Mouse (Mus musculus): Measurements from ENCODE around the gene Hps4. TPM values are rescaled to one million over a fixed set of nuclear protein-coding genes. Genes with fewer than 3 reads are reported as not detected.
"Not testable (repeated sequence)": the region's sequence is repeated elsewhere in the genome, so short reads cannot be mapped to it uniquely, and the experiment has no call there.

Hps4 gene
- polyA plus RNA-seq, 1 experiment from 2014 or later: 18.5 TPM

DNA sequence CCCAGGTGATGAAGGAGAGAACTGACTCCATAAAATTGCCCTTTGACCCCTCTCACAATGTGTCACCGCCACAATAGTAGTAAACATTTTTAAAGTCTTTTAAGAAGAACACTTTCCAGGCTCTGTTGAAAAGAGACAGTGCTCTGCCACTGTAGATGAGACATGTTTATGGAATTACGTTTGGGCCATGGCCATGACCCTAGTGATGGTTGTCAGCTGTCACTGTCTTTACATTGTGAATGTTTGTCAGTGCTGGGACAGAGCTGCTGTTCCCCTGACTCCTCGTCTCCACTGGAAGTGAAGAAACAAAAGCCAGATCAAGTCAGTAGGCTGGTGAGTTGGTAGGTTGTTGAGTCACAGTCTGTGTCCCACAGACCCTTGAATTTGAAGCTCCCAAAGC is 59.6 kb downstream of the Hps4 start:
- peaks cover 3 to 9% of the 10 kb centered on the region in 2 experiments for H3K4me1 ChIP-seq (ENCODE audit: control insufficient read depth in 2 of 2, insufficient read depth in 2 of 2, low read length in 2 of 2)
- no peak overlapping the region for H3K27ac ChIP-seq (replicated peaks in 1 of 2; ENCODE audit: control insufficient read depth in 1 of 2, insufficient read depth in 1 of 2, low read depth in 2 of 2, low read length in 2 of 2)
- no peak overlapping the region for H3K4me2 ChIP-seq (ENCODE audit: low read length)
- ATAC-seq (ENCODE audit: insufficient number of reproducible peaks, insufficient read depth, low FRiP score, low read depth): no peak
- no peak overlapping the region for H3K9ac ChIP-seq (ENCODE audit: low read length)
- 53% methylated on average over 3 of the region's 3 CpGs for WGBS
- no peak overlapping the region for H3K4me3 ChIP-seq (ENCODE audit: control insufficient read depth in 1 of 2, insufficient read depth in 1 of 2, low read depth in 1 of 2, low read length in 2 of 2)
- H3K36me3 ChIP-seq (ENCODE audit: control insufficient read depth, insufficient read depth, low read length): no peaks in the 10 kb centered on the region
- no peaks in the 10 kb centered on the region for H3K9me3 ChIP-seq (ENCODE audit: control insufficient read depth, low read length)
- 0 out of 2 replicates have a peak, but pooled peaks cover 14% of the 10 kb centered on the region for H3K27me3 ChIP-seq (ENCODE audit: control insufficient read depth, insufficient read depth, low read length)

DNA sequence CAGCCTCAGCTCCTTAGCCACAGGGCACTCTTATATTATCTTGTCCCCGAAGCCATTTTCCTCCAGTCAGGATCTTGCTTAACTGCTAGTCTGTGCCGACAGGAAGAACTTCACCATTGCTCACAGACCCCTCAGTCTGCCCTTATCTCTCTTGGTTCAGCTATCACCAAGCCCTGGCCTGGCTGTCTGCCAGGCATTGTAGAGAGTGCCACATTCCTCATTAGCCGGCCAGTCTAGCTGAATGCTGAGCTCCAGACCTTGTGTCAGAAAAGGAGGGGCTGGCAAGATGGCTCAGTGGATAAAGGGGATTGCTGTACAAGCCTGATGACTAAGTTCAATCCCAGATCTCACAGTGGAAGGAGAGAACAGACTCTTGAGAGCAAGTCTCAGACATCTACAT is 63.1 kb downstream of the Hps4 start:
- no peak overlapping the region for H3K4me2 ChIP-seq (ENCODE audit: low read length)
- no peak overlapping the region for H3K27ac ChIP-seq (replicated peaks in 1 of 2; ENCODE audit: control insufficient read depth in 1 of 2, insufficient read depth in 1 of 2, low read depth in 2 of 2, low read length in 2 of 2)
- 6% methylated on average over 3 of the region's 3 CpGs for WGBS
- H3K4me3 ChIP-seq (ENCODE audit: control insufficient read depth in 1 of 2, insufficient read depth in 1 of 2, low read depth in 1 of 2, low read length in 2 of 2): no peak overlapping the region
- H3K4me1 ChIP-seq (ENCODE audit: control insufficient read depth in 2 of 2, insufficient read depth in 2 of 2, low read length in 2 of 2): peaks cover 3 to 9% of the 10 kb centered on the region in 2 experiments
- H3K36me3 ChIP-seq (ENCODE audit: control insufficient read depth, insufficient read depth, low read length): no peaks in the 10 kb centered on the region
- no peak overlapping the region for H3K9ac ChIP-seq (ENCODE audit: low read length)
- no peaks in the 10 kb centered on the region for H3K9me3 ChIP-seq (ENCODE audit: control insufficient read depth, low read length)
- ATAC-seq (ENCODE audit: insufficient number of reproducible peaks, insufficient read depth, low FRiP score, low read depth): no peak; the same call in 1 of the 2 replicates
- peaks cover 26% of the 10 kb centered on the region for H3K27me3 ChIP-seq (ENCODE audit: control insufficient read depth, insufficient read depth, low read length)

DNA sequence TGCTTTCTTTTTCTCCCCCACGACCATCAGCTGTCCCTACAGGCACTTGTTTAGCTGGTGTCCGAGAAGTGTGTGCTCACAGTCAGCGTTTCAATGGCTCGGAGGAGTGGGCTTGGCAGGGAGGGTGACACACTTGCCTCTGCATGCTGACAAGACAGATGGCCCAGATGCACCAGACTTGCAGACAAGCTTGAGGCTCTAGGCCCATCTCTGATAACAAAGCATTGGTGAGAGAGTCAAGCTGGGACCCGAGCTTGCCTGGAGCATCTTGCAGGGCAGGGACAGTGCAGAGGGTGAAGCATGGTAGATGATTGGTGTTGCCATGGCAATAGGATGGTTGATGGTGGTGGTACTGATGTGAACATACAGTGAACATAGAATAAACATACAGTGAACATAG is 66.4 kb downstream of the Hps4 start:
- no peak overlapping the region for H3K4me2 ChIP-seq (ENCODE audit: low read length)
- H3K27ac ChIP-seq (replicated peaks in 1 of 2; ENCODE audit: control insufficient read depth in 1 of 2, insufficient read depth in 1 of 2, low read depth in 2 of 2, low read length in 2 of 2): no peak overlapping the region
- peaks cover 38% of the 10 kb centered on the region for H3K27me3 ChIP-seq (ENCODE audit: control insufficient read depth, insufficient read depth, low read length)
- H3K9me3 ChIP-seq (ENCODE audit: control insufficient read depth, low read length): 0 out of 2 replicates have a peak, but pooled peaks cover 4% of the 10 kb centered on the region
- no peak overlapping the region for H3K9ac ChIP-seq (ENCODE audit: low read length)
- WGBS: 55% methylated on average over 5 of the region's 5 CpGs
- no peak for ATAC-seq (ENCODE audit: insufficient number of reproducible peaks, insufficient read depth, low FRiP score, low read depth)
- H3K4me3 ChIP-seq (ENCODE audit: control insufficient read depth in 1 of 2, insufficient read depth in 1 of 2, low read depth in 1 of 2, low read length in 2 of 2): no peak overlapping the region
- peaks cover 9% of the 10 kb centered on the region in 2 experiments for H3K4me1 ChIP-seq (ENCODE audit: control insufficient read depth in 2 of 2, insufficient read depth in 2 of 2, low read length in 2 of 2)
- H3K36me3 ChIP-seq (ENCODE audit: control insufficient read depth, insufficient read depth, low read length): no peaks in the 10 kb centered on the region

DNA sequence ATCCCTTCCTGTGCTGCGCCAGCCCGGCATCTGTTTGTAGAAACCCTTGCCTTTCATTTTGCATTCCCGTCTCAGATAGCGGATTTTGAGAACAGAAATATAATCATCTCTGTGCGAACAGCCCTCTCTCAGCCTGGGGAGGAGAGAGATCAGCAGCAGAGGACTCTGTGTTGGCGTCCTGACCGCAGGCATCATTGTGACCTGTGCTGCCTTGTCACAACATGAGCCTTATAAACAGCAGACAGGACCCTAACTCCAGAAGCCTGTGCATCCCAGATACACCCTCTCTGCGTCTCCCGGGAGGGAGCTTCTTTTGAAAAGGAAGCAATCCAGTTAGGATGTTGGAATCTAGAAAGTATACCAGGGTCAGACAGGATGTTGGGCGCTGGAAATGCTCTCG is 68.2 kb downstream of the Hps4 start:
- no peak for ATAC-seq (ENCODE audit: insufficient number of reproducible peaks, insufficient read depth, low FRiP score, low read depth)
- Histone ChIP-seq H3K27ac (replicated peaks in 1 of 2; ENCODE audit: control insufficient read depth in 1 of 2, insufficient read depth in 1 of 2, low read depth in 2 of 2, low read length in 2 of 2) (no peak overlapping the region), H3K9ac (ENCODE audit: low read length) (no peak overlapping the region), H3K4me2 (ENCODE audit: low read length) (no peak overlapping the region), H3K27me3 (ENCODE audit: control insufficient read depth, insufficient read depth, low read length) (peaks cover 38% of the 10 kb centered on the region), H3K9me3 (ENCODE audit: control insufficient read depth, low read length) (0 out of 2 replicates have a peak, but pooled peaks cover 4% of the 10 kb centered on the region), H3K36me3 (ENCODE audit: control insufficient read depth, insufficient read depth, low read length) (no peaks in the 10 kb centered on the region), H3K4me3 (ENCODE audit: control insufficient read depth in 1 of 2, insufficient read depth in 1 of 2, low read depth in 1 of 2, low read length in 2 of 2) (no peak overlapping the region), H3K4me1 (ENCODE audit: control insufficient read depth in 2 of 2, insufficient read depth in 2 of 2, low read length in 2 of 2) (peaks cover 2 to 6% of the 10 kb centered on the region in 2 experiments)
- 37% methylated on average over 11 of the region's 11 CpGs for WGBS

DNA sequence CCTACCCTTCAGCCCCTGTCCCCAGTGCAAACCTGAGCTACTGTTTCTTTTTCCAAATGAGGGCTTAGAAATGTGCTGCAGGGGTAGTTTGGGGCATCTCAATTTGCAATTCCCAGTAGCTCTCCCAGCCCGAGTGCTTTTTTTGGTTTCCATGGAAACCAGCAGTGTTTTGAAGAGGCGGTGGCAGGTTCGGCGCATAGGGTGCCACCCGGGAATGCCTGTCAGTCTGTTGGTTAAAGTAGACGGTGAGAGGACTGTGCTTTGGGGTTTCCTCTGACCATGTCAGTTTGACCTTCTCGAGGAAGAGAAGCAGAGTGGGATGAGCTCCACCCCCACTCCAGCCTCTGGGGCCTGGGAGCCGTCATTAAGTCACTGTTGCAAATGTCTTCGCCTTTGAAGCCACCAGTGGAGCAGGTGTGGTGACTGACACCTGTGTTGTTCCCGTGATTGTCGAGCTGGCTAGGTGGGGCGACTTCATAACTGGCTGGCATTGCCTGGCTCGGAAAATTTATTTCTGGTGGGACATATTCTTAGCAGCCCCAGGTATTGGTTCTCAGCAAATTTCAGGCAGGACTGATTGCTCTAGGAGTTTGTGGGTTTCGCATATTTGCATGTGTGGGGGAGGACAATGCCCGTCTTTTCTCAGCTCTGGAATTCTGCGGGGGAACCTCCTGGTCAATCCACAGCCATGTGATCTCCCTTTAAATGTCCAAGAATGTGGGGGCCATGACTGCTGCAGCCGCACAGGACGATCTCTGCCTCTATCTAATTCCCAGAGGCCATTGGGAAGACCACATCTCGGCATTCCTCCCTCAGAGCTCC is 68.8 kb downstream of the Hps4 start:
- no peak overlapping the region for H3K4me3 ChIP-seq (ENCODE audit: control insufficient read depth in 1 of 2, insufficient read depth in 1 of 2, low read depth in 1 of 2, low read length in 2 of 2)
- 0 out of 2 replicates have a peak, but pooled peaks cover 4% of the 10 kb centered on the region for H3K9me3 ChIP-seq (ENCODE audit: control insufficient read depth, low read length)
- H3K9ac ChIP-seq (ENCODE audit: low read length): no peak overlapping the region
- WGBS: 11% methylated on average over 19 of the region's 19 CpGs
- peaks cover 0 to 6% of the 10 kb centered on the region in 2 experiments; a peak in 1 of 4 replicates for H3K4me1 ChIP-seq (ENCODE audit: control insufficient read depth in 2 of 2, insufficient read depth in 2 of 2, low read length in 2 of 2)
- H3K4me2 ChIP-seq (ENCODE audit: low read length): no peak overlapping the region
- no peak overlapping the region for H3K27ac ChIP-seq (replicated peaks in 1 of 2; ENCODE audit: control insufficient read depth in 1 of 2, insufficient read depth in 1 of 2, low read depth in 2 of 2, low read length in 2 of 2)
- no peaks in the 10 kb centered on the region for H3K36me3 ChIP-seq (ENCODE audit: control insufficient read depth, insufficient read depth, low read length)
- ATAC-seq (ENCODE audit: insufficient number of reproducible peaks, insufficient read depth, low FRiP score, low read depth): no peak
- peaks cover 43% of the 10 kb centered on the region for H3K27me3 ChIP-seq (ENCODE audit: control insufficient read depth, insufficient read depth, low read length)

DNA sequence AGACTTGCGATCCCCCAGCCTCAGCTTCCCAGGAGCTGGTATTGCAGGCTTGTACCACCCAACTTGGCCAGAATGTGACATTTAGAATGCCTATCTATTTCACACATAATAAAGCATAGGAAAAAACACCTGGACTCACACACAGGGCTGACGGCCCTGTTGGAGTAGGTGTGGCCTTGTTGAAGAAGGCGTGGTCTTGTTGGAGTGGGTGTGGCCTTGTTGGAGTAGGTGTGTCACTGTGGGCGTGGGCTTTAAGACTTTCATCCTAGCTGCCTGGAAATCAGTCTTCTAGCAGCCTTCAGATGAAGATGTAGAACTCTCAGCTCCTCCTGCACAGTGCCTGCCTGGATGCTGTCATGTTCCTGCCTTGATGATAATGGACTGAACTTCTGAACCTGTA is 69.9 kb downstream of the Hps4 start:
- not testable (repeated sequence) for H3K36me3 ChIP-seq (ENCODE audit: control insufficient read depth, insufficient read depth, low read length); H3K4me3 ChIP-seq (ENCODE audit: control insufficient read depth in 1 of 2, insufficient read depth in 1 of 2, low read depth in 1 of 2, low read length in 2 of 2); H3K9me3 ChIP-seq (ENCODE audit: control insufficient read depth, low read length); H3K9ac ChIP-seq (ENCODE audit: low read length); ATAC-seq (ENCODE audit: insufficient number of reproducible peaks, insufficient read depth, low FRiP score, low read depth); H3K4me1 ChIP-seq (ENCODE audit: control insufficient read depth in 2 of 2, insufficient read depth in 2 of 2, low read length in 2 of 2); H3K27ac ChIP-seq (replicated peaks in 1 of 2; ENCODE audit: control insufficient read depth in 1 of 2, insufficient read depth in 1 of 2, low read depth in 2 of 2, low read length in 2 of 2); H3K4me2 ChIP-seq (ENCODE audit: low read length)
- 72% methylated on average over 4 of the region's 4 CpGs for whole genome bisulfite sequencing
- peaks cover 46% of the 10 kb centered on the region for H3K27me3 ChIP-seq (ENCODE audit: control insufficient read depth, insufficient read depth, low read length)

DNA sequence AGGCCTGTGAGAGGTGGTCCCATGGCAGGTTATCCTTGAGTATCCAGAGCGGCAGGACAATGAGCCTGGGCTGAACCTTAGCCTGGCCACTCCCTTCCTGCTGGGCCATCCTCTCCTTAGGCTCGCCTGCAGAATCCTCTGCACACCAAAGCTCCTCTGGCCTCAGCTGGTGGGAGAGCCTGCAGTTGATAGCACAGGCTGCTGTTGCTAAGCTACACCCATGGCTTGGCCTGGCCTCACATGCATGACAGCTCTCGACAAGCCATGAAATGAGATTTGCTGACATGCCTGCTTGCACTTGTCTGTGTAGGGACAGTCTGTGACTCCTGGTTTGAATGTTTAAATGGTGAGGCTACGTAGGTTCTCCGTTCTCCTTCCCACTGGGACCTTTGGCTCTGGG is 73.8 kb downstream of the Hps4 start:
- Histone ChIP-seq H3K27me3 (ENCODE audit: control insufficient read depth, insufficient read depth, low read length) (peaks cover 49% of the 10 kb centered on the region), H3K9me3 (ENCODE audit: control insufficient read depth, low read length) (0 out of 2 replicates have a peak, but pooled peaks cover 4% of the 10 kb centered on the region), H3K4me1 (ENCODE audit: control insufficient read depth in 2 of 2, insufficient read depth in 2 of 2, low read length in 2 of 2) (peaks cover 0 to 3% of the 10 kb centered on the region in 2 experiments; a peak in 1 of 4 replicates), H3K36me3 (ENCODE audit: control insufficient read depth, insufficient read depth, low read length) (no peaks in the 10 kb centered on the region), H3K9ac (ENCODE audit: low read length) (no peak overlapping the region), H3K4me2 (ENCODE audit: low read length) (no peak overlapping the region), H3K27ac (replicated peaks in 1 of 2; ENCODE audit: control insufficient read depth in 1 of 2, insufficient read depth in 1 of 2, low read depth in 2 of 2, low read length in 2 of 2) (no peak overlapping the region), H3K4me3 (ENCODE audit: control insufficient read depth in 1 of 2, insufficient read depth in 1 of 2, low read depth in 1 of 2, low read length in 2 of 2) (no peak overlapping the region)
- no peak for ATAC-seq (ENCODE audit: insufficient number of reproducible peaks, insufficient read depth, low FRiP score, low read depth)
- WGBS: 52% methylated on average over 5 of the region's 5 CpGs
